Mouse (Mus musculus) cerebellum, adult 2 months (tissue): ENCODE measurements around the gene Limch1.

Experiments used
- CTCF ChIP-seq: fragments of 200-500 bp; IDR thresholded peaks from 2 replicates; pipeline ENCODE4 v1.5.1; 2011; ENCODE audit warnings: low read depth, mild to moderate bottlenecking, control low read depth, low read length, moderate library complexity, borderline replicate concordance; ENCODE audit not compliant: insufficient read depth
- POLR2A ChIP-seq: fragments of 200-500 bp; IDR thresholded peaks from 2 replicates; pipeline ENCODE4 v1.6.1; 2011; ENCODE audit warnings: low read length, control low read depth, borderline replicate concordance; ENCODE audit not compliant: insufficient read depth

DNA sequence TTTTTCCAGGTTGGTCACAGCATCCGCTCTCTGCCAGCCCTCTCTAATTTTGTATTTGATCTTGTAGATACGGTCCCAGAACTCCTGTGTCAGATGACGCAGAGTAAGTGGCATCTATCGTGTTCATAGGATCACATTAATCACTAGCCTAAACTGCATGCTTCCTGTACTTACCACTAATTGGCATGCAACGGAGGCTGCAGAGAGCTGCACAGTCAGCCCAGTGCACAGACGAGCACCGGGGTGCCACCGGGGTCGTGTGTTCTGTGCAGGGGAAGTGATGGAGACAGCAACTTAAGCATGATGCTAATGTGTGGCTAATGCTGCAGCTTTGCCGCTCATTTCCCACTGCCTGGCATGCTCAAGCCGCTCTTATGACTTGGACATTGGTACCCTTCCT lies 247.4 kb downstream of the Limch1 start:
- TF ChIP-seq POLR2A = no peak
- no peak for TF ChIP-seq CTCF
